Mouse (Mus musculus): Measurements from ENCODE around the gene Cd300e. TPM values are rescaled to one million over a fixed set of nuclear protein-coding genes. Genes with fewer than 3 reads are reported as not detected.

Cd300e gene
- not detected for total RNA-seq (2021)

- intact Hi-C loops (cut with DNase I), result no loop called here
- DNase-seq (ENCODE audit: low spot score in 2 of 2), result no peak
Observed at GRCm38 (mm10) chr11:115062077-115062476, at the start of gene Cd300e. Gene Cd300e (minus strand): TSS chr11:115062177.

DNA sequence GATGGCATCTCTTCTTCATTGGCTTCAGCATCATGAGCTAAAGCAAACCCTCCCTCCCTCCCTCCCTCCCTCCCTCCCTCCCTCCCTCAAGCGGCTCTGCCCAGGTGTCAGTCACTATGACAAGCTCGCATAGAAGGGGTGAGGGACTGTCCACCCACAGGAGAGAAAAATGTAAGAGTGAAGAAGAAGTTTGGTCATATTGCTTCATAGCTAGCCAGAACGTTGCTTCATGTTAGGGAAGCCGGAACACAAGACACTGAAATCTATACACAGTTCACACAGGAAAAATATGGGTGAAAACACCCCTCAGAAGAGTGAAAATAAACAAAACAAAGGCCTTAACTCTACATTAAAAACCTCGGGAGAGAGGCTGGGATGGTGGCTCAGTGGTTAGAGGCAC lies 48.3 kb upstream of the Cd300e start:
- intact Hi-C loops (cut with DNase I), result no loop called here

GRCm38 (mm10) chr11:115108176-115108575 lies 46.2 kb upstream of the Cd300e start:
- DNase-seq (ENCODE audit: low spot score in 2 of 2), result no peak
- intact Hi-C loops (cut with DNase I), result no loop called here

More for the DNA sequence above, 48.3 kb upstream of the Cd300e start:
- no peak for DNase-seq (ENCODE audit: low spot score in 2 of 2)

GRCm38 (mm10) chr11:115107403-115107916 lies 45.5 kb upstream of the Cd300e start:
- DNase-seq (ENCODE audit: low spot score in 2 of 2), result no peak
- intact Hi-C loops (cut with DNase I), result no loop called here

GRCm38 (mm10) chr11:115106638-115107037 lies 44.7 kb upstream of the Cd300e start:
- DNase-seq (ENCODE audit: low spot score in 2 of 2), result no peak
- intact Hi-C loops (cut with DNase I), result no loop called here

GRCm38 (mm10) chr11:115104769-115105563 lies 43.0 kb upstream of the Cd300e start:
- DNase-seq (ENCODE audit: low spot score in 2 of 2), result no peak
- intact Hi-C loops (cut with DNase I), result no loop called here

GRCm38 (mm10) chr11:115103470-115104413 lies 41.8 kb upstream of the Cd300e start:
- no peak for DNase-seq (ENCODE audit: low spot score in 2 of 2)
- intact Hi-C loops (cut with DNase I), result no loop called here

GRCm38 (mm10) chr11:115102116-115102515 lies 40.1 kb upstream of the Cd300e start:
- no peak for DNase-seq (ENCODE audit: low spot score in 2 of 2)
- intact Hi-C loops (cut with DNase I), result no loop called here

GRCm38 (mm10) chr11:115101615-115102051 lies 39.7 kb upstream of the Cd300e start:
- DNase-seq (ENCODE audit: low spot score in 2 of 2), result no peak
- intact Hi-C loops (cut with DNase I), result no loop called here

DNA sequence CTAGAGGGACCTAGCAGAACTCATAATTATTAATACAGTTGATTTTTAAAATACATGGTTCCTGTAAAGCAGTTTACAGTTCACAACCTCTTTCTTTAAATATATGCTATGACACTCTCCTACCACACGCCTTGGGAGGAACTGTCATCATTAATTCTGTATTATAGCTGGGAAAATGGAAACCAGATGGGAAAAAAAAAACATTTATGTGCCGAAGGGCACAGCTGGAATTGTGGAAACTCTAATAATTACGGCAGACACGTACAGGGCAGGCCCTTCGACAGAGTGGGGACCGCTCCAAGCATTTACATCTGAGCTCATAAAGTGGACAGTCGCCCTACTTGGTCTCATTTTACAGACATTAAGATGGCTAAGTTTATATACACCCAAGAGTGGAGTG lies 38.8 kb upstream of the Cd300e start:
- DNase-seq (ENCODE audit: low spot score in 2 of 2), result no peak
- intact Hi-C loops (cut with DNase I), result no loop called here

- no peak for DNase-seq (ENCODE audit: low spot score in 2 of 2)
- intact Hi-C loops (cut with DNase I), result no loop called here
Observed at GRCm38 (mm10) chr11:115100032-115100621, 38.1 kb upstream of the Cd300e start.

DNA sequence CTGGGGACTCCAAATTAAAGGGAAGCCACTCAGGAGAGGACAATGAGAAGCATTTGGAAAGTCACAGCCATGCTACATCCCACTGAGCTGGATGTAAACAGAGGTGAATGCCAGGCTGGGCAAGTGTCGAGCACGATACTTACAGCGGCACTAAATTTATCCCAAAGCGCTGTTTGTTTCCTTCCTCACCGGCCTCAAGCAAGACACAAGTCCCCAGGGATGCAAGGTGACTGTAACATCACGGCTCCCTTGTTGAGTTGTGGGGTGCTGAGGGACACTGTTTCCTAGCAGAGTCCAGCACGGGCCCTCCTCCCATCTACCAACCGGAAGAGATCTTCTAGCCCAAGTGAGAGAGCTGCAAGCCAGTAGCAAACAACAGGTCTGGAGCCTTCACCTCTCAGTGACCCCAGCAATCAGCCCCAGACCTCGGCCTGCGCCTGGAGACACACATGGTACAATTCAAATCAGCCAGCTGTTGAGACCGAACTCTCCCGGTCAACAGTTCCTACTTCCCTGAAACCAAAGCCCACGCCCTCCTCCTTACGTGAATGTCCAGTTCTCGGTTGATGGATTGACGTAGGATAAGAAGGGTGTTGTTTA lies 37.4 kb upstream of the Cd300e start:
- no peak for DNase-seq (ENCODE audit: low spot score in 2 of 2)
- intact Hi-C loops (cut with DNase I), result no loop called here

GRCm38 (mm10) chr11:115098203-115098932 lies 36.4 kb upstream of the Cd300e start:
- intact Hi-C loops (cut with DNase I), result no loop called here
- DNase-seq (ENCODE audit: low spot score in 2 of 2), result peak in 1 of 2 experiments; percentile 3

- intact Hi-C loops (cut with DNase I), result no loop called here
- DNase-seq (ENCODE audit: low spot score in 2 of 2), result no peak
Observed at GRCm38 (mm10) chr11:115092140-115092539, 30.2 kb upstream of the Cd300e start.

GRCm38 (mm10) chr11:115091362-115091901 lies 29.5 kb upstream of the Cd300e start, which contains the start of gene Rab37:
Gene Rab37 (plus strand): TSS chr11:115091431.
- no peak for DNase-seq (ENCODE audit: low spot score in 2 of 2)
- intact Hi-C loops (cut with DNase I), result no loop called here

GRCm38 (mm10) chr11:115089853-115090252 lies 27.9 kb upstream of the Cd300e start:
- intact Hi-C loops (cut with DNase I), result no loop called here
- DNase-seq (ENCODE audit: low spot score in 2 of 2), result no peak

GRCm38 (mm10) chr11:115086213-115086612 lies 24.2 kb upstream of the Cd300e start:
- no peak for DNase-seq (ENCODE audit: low spot score in 2 of 2)
- intact Hi-C loops (cut with DNase I), result no loop called here

GRCm38 (mm10) chr11:115085064-115085463 lies 23.1 kb upstream of the Cd300e start:
- no peak for DNase-seq (ENCODE audit: low spot score in 2 of 2)
- intact Hi-C loops (cut with DNase I), result no loop called here
